ENCODE assay signal across 9 mouse cellular contexts in genomic region chr13:46728411-46728810, GRCm38 (mm10). TPM values are rescaled to one million over a fixed set of nuclear protein-coding genes. Genes with fewer than 3 reads are reported as not detected.
A peak's percentile ranks its signal among the peaks of the same experiment; 100 is the strongest.
DNase-seq lines count a peak whose midpoint lies in the region; ATAC-seq and TF ChIP-seq lines count a peak whose summit lies in the region.
"Had no signal": no experiment of that assay in that cellular context is flagged by ENCODE, and none has a peak within 500 bp of the region (broad histone marks: within the 10 kb centered on the region; RNA-seq: fewer than 3 reads in every experiment).

No protein-coding gene starts in this region.

- intact Hi-C loops in heart, adult 2 months (cut with DNase I): loop anchor here (5.0 to 10.0 kb wide), 2 partner anchors 56 to 316 kb away; partner anchors contain the start of genes Kdm1b and Tpmt
- intact Hi-C loops in gastrocnemius, postnatal 14 days (cut with DNase I; ENCODE audit: low total_unique reads): no loop called here

- H3K4me2 ChIP-seq in forebrain, embryonic 11.5 days (ENCODE audit: low read depth, low read length, severe bottlenecking): peak overlapping the region; percentile 55
- peak overlapping the region; percentile 70 for H3K4me2 ChIP-seq in liver, embryonic 11.5 days

- no peak for TF ChIP-seq EP300 in heart, adult 2 months (IDR thresholded peaks at IDR 0.05; ENCODE audit: insufficient read depth, low read depth, low read length)

- H3K9ac ChIP-seq in heart, adult 2 months (ENCODE audit: low read depth, low read length): peak overlapping the region; percentile 64
- H3K9ac ChIP-seq in forebrain, embryonic 11.5 days (ENCODE audit: low read length): peak overlapping the region; percentile 44; the same call in 1 of the 2 replicates
- H3K9ac ChIP-seq in liver, embryonic 11.5 days (ENCODE audit: low read depth, low read length): peak overlapping the region; percentile 69

- peaks cover 14% of the 10 kb centered on the region for H3K36me3 ChIP-seq in heart, adult 2 months (ENCODE audit: control insufficient read depth, insufficient read depth, low read length)
- H3K36me3 ChIP-seq in C2C12 (ENCODE audit: control insufficient read depth, insufficient read depth): peaks cover 9% of the 10 kb centered on the region
- no peaks in the 10 kb centered on the region for H3K36me3 ChIP-seq in forebrain, embryonic 11.5 days (ENCODE audit: control insufficient read depth, insufficient read depth, low read length)
- no peaks in the 10 kb centered on the region for H3K36me3 ChIP-seq in liver, embryonic 11.5 days (ENCODE audit: control insufficient read depth, insufficient read depth, low read length)

- WGBS in heart, adult 2 months: 24% methylated on average over 5 of the region's 5 CpGs
- 36% methylated on average over 5 of the region's 5 CpGs for WGBS in forebrain, embryonic 11.5 days
- WGBS in liver, embryonic 11.5 days: 25% methylated on average over 5 of the region's 5 CpGs

- 0 out of 2 replicates have a peak, but pooled peaks cover 5% of the 10 kb centered on the region for H3K79me2 ChIP-seq in heart, adult 2 months (replicated peaks; ENCODE audit: control insufficient read depth, insufficient read depth, low read length)
- peaks cover 43% of the 10 kb centered on the region for H3K79me2 ChIP-seq in C2C12 (ENCODE audit: control insufficient read depth, insufficient read depth)

- ATAC-seq in forebrain, embryonic 11.5 days (replicated peaks; ENCODE audit: low FRiP score): peak; percentile 27; the same call in 1 of the 2 replicates
- ATAC-seq in liver, embryonic 11.5 days (replicated peaks; ENCODE audit: low FRiP score): no peak

- DNase-seq in heart, adult 2 months: no peak
- DNase-seq in heart, adult 8-10 months (ENCODE audit: low spot score): no peak
- DNase-seq in forebrain, embryonic 11.5 days (ENCODE audit: low spot score): no peak
- no peak for DNase-seq in liver, embryonic 11.5 days (ENCODE audit: low spot score)
- no peak for DNase-seq in urinary bladder, adult 2 months (ENCODE audit: low spot score)
- DNase-seq in gastrocnemius, postnatal 14 days: no peak
- DNase-seq in thymus, postnatal 4 days: no peak

- H3K27ac ChIP-seq in heart, adult 2 months: peak overlapping the region; percentile 95
- no peak overlapping the region for H3K27ac ChIP-seq in forebrain, embryonic 11.5 days (ENCODE audit: low read depth, low read length)
- H3K27ac ChIP-seq in liver, embryonic 11.5 days (ENCODE audit: low read depth, low read length): peak overlapping the region; percentile 56; the same call in 1 of the 2 replicates

- no peak for TF ChIP-seq CTCF in heart, adult 2 months (IDR thresholded peaks at IDR 0.05)
- TF ChIP-seq CTCF in C2C12 (IDR thresholded peaks at IDR 0.05; ENCODE audit: control insufficient read depth, insufficient read depth, insufficient read length): no peak

- peak overlapping the region; percentile 42 for H3ac ChIP-seq in C2C12 (ENCODE audit: control insufficient read depth, insufficient read length, low read depth)

- no peak for TF ChIP-seq POLR2A in heart, adult 2 months (IDR thresholded peaks at IDR 0.05; ENCODE audit: insufficient read depth, low read depth, low read length)

- peak overlapping the region; percentile 51 for H3K4me3 ChIP-seq in heart, adult 2 months
- H3K4me3 ChIP-seq in C2C12 (ENCODE audit: insufficient read depth, poor library complexity, severe bottlenecking): peak overlapping the region; percentile 83
- peak overlapping the region; percentile 98 for H3K4me3 ChIP-seq in forebrain, embryonic 11.5 days (ENCODE audit: low read depth, low read length)
- H3K4me3 ChIP-seq in liver, embryonic 11.5 days (ENCODE audit: low read depth, low read length): peak overlapping the region; percentile 73

- H3K4me1 ChIP-seq in heart, adult 2 months (ENCODE audit: control insufficient read depth, insufficient read depth, low read length): peaks cover 7% of the 10 kb centered on the region
- 0 out of 2 replicates have a peak, but pooled peaks cover 6% of the 10 kb centered on the region for H3K4me1 ChIP-seq in forebrain, embryonic 11.5 days (replicated peaks; ENCODE audit: control insufficient read depth, insufficient read depth, low read length)
- H3K4me1 ChIP-seq in liver, embryonic 11.5 days (replicated peaks; ENCODE audit: control insufficient read depth, insufficient read depth, low read length): peaks cover 10% of the 10 kb centered on the region

- H3K9me3 ChIP-seq in forebrain, embryonic 11.5 days (ENCODE audit: control insufficient read depth, low read length): no peaks in the 10 kb centered on the region
- H3K9me3 ChIP-seq in liver, embryonic 11.5 days (ENCODE audit: control insufficient read depth, low read length): no peaks in the 10 kb centered on the region

- H3K27me3 ChIP-seq in heart, adult 2 months (ENCODE audit: control insufficient read depth, insufficient read depth, low read length): no peaks in the 10 kb centered on the region
- H3K27me3 ChIP-seq in C2C12 (ENCODE audit: control insufficient read depth, insufficient read depth, insufficient read length): no peaks in the 10 kb centered on the region
- H3K27me3 ChIP-seq in forebrain, embryonic 11.5 days (ENCODE audit: control insufficient read depth, insufficient read depth, low read length): no peaks in the 10 kb centered on the region
- no peaks in the 10 kb centered on the region for H3K27me3 ChIP-seq in liver, embryonic 11.5 days (replicated peaks; ENCODE audit: control insufficient read depth, insufficient read depth, low read length)
- H3K27me3 ChIP-seq: Patski had no signal

- H3K79me3 ChIP-seq in C2C12 (ENCODE audit: low read depth): peaks cover 40% of the 10 kb centered on the region

TF ChIP-seq in C2C12, 6 proteins besides CTCF, POLR2A, EP300 and RAD21:
- no peak for TF ChIP-seq MYOD1 (IDR thresholded peaks at IDR 0.05; ENCODE audit: control insufficient read depth, insufficient read length, low read depth)
- TF ChIP-seq FOSL1 (IDR thresholded peaks at IDR 0.05; ENCODE audit: insufficient read depth, low read length, poor library complexity, severe bottlenecking): no peak
- TF ChIP-seq USF1 (IDR thresholded peaks at IDR 0.05; ENCODE audit: low read depth): no peak
- TF ChIP-seq CEBPB (IDR thresholded peaks at IDR 0.05; ENCODE audit: low read depth): no peak
- no peak for TF ChIP-seq MYOG (IDR thresholded peaks at IDR 0.05; ENCODE audit: control insufficient read depth, extremely low read depth, insufficient read length)
- TF ChIP-seq MAX (IDR thresholded peaks at IDR 0.05): no peak

RNA-seq across cellular contexts. Expression of gene Nup153, which starts 0.7 kb away (rescaled TPM):
- total RNA-seq in heart, adult 2 months (2021): 10 to 100 TPM; 35.5 to 37.7 TPM
- polyA plus RNA-seq in heart, adult 2 months (2012; rRNA removed): 24.5 and 42.8 TPM in 2 replicates
- 10 to 100 TPM; 29.5 to 40.6 (median 36.0) TPM for total RNA-seq in heart, adult 8-10 months (2022)
- 18.4 TPM for polyA plus RNA-seq in C2C12 (2012; fragmentation: generic; extraction: Trizol)
- polyA plus RNA-seq in forebrain, embryonic 11.5 days (2014; fragmentation: Nextera tagmentation; extraction: Ambion mirVana): 49.3 and 49.7 TPM in 2 replicates
- 41.6 and 42.1 TPM in 2 replicates for polyA plus RNA-seq in liver, embryonic 11.5 days (2014; fragmentation: Nextera tagmentation; extraction: Ambion mirVana)
- 31.2 and 36.7 TPM in 2 replicates for polyA plus RNA-seq in urinary bladder, adult 2 months (2012; rRNA removed)
- total RNA-seq in gastrocnemius, postnatal 14 days (2021): 10 to 100 TPM; 24.6 to 28.2 TPM

RNA-seq across cellular contexts. Expression of gene Fam8a1, which starts 59.1 kb away (rescaled TPM):
- 10 to 100 TPM; 32.7 to 38.3 TPM for total RNA-seq in heart, adult 2 months (2021)
- 9.7 and 17.4 TPM in 2 replicates for polyA plus RNA-seq in heart, adult 2 months (2012; rRNA removed)
- total RNA-seq in heart, adult 8-10 months (2022): 10 to 100 TPM; 29.3 to 37.5 (median 33.3) TPM
- polyA plus RNA-seq in C2C12 (2012; fragmentation: generic; extraction: Trizol): 6.4 TPM
- polyA plus RNA-seq in forebrain, embryonic 11.5 days (2014; fragmentation: Nextera tagmentation; extraction: Ambion mirVana): 9.3 and 10.8 TPM in 2 replicates
- 5.0 and 5.6 TPM in 2 replicates for polyA plus RNA-seq in liver, embryonic 11.5 days (2014; fragmentation: Nextera tagmentation; extraction: Ambion mirVana)
- 52.6 and 56.8 TPM in 2 replicates for polyA plus RNA-seq in urinary bladder, adult 2 months (2012; rRNA removed)
- 10 to 100 TPM; 20.4 to 21.9 TPM for total RNA-seq in gastrocnemius, postnatal 14 days (2021)
